Mouse (Mus musculus) liver, embryonic 16.5 days (tissue): ENCODE data around the gene Gm6169. TPM values are rescaled to one million over a fixed set of nuclear protein-coding genes. Genes with fewer than 3 reads are reported as not detected.

Source experiments
- ATAC-seq: fragments of 200-750 bp; cut with Nextera tagmentation; 2 replicates; pipeline ENCODE4 v1.8.0; 2017; ENCODE audit warnings: low read depth, mild to moderate bottlenecking, moderate number of reproducible peaks, moderate library complexity
- H3K27ac ChIP-seq: fragments of 300-500 bp; sonication (generic); 2 replicates; pipeline ENCODE4 v1.5.1; 2014; ENCODE audit warnings: mild to moderate bottlenecking, low read length
- H3K27me3 ChIP-seq: fragments of 300-500 bp; sonication (generic); 2 replicates; pipeline ENCODE4 v1.6.1; 2014; ENCODE audit warnings: low read depth, low read length, mixed read lengths; ENCODE audit not compliant: control insufficient read depth, insufficient read depth
- H3K36me3 ChIP-seq: fragments of 300-500 bp; sonication (generic); 2 replicates; pipeline ENCODE4 v1.6.1; 2014; ENCODE audit warnings: mild to moderate bottlenecking; ENCODE audit not compliant: control insufficient read depth, insufficient read depth
- H3K4me1 ChIP-seq: fragments of 300-500 bp; sonication (generic); 2 replicates; pipeline ENCODE4 v1.6.1; 2014; ENCODE audit warnings: low read depth, low read length, mixed read lengths; ENCODE audit not compliant: control insufficient read depth
- H3K4me2 ChIP-seq: fragments of 300-500 bp; sonication (generic); 2 replicates; pipeline ENCODE4 v1.6.1; 2014; ENCODE audit warnings: low read depth, low read length, mixed read lengths
- H3K4me3 ChIP-seq: fragments of 300-500 bp; sonication (generic); 2 replicates; pipeline ENCODE4 v1.5.1; 2014; ENCODE audit warnings: low read depth, mild to moderate bottlenecking, low read length
- H3K9ac ChIP-seq: fragments of 300-500 bp; sonication (generic); 2 replicates; pipeline ENCODE4 v1.6.1; 2014; ENCODE audit warnings: low read depth, low read length
- H3K9me3 ChIP-seq: fragments of 300-500 bp; sonication (generic); replicated peaks from 2 replicates; pipeline ENCODE4 v1.6.1; 2016; ENCODE audit warnings: low read length; ENCODE audit not compliant: control insufficient read depth
- WGBS: fragments of 180-500 bp; shearing (Covaris S2); extraction: QIAGEN DNeasy Blood & Tissue Kit; methylation state at CpG from one replicate; pipeline ENCODE4 v1.1.7; 2014; ENCODE audit not compliant: insufficient replicate concordance; 5-methylcytosine and 5-hydroxymethylcytosine counted together
- polyA plus RNA-seq: library from polyadenylated mRNA; unstranded; fragments of >200 nt; fragmentation: Nextera tagmentation; extraction: Ambion mirVana; gene quantifications from 2 replicates; pipeline ENCODE4 v1.2.1, GENCODE M21; 2015

Gene Gm6169
- polyA plus RNA-seq, 1 experiment from 2014 or later: 0.45 TPM

DNA sequence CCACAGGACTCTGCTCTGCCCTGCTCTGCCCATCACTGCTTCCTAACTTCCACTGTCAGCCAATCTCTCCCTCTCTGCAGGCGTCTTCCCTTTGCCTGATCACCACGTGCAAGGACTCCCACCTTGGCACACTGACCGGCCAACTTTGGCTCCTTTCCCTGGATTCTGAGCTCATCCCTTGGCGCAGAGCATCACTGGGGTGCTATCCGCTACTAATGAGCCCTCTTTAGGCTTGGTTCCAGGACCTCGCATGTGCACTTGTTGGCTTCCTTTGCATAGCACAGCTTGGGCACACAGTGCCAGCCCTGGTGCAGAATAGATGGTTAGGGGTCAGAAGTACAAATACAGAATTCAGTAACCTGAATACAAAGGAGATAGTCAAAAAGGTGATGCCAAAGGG is 47.9 kb downstream of the Gm6169 start:
- Histone ChIP-seq H3K27ac (no peak overlapping the region), H3K9me3 (no peaks in the 10 kb centered on the region), H3K4me1 (no peaks in the 10 kb centered on the region), H3K9ac (no peak overlapping the region), H3K36me3 (no peaks in the 10 kb centered on the region), H3K4me2 (no peak overlapping the region), H3K27me3 (no peaks in the 10 kb centered on the region), H3K4me3 (no peak overlapping the region)
- WGBS: 78% methylated on average over 6 of the region's 6 CpGs
- no peak for ATAC-seq

Other genes with a start within 250 kb of the Gm6169 start
- 1.5 TPM in 2 replicates for gene Gcnt4, start 174.5 kb downstream of the Gm6169 start, polyA plus RNA-seq
- not detected in 2 replicates for gene 1700029F12Rik, start 64.9 kb downstream of the Gm6169 start, polyA plus RNA-seq
- 0.58 and 0.83 TPM in 2 replicates for gene Fam169a, start 32.0 kb downstream of the Gm6169 start, polyA plus RNA-seq
- gene Gfm2, start 38.7 kb upstream of the Gm6169 start, polyA plus RNA-seq: 16.3 and 18.0 TPM in 2 replicates
- gene Nsa2, start 38.7 kb upstream of the Gm6169 start, polyA plus RNA-seq: 20.0 and 21.1 TPM in 2 replicates
- 29.5 and 32.2 TPM in 2 replicates for gene Hexb, start 99.1 kb upstream of the Gm6169 start, polyA plus RNA-seq
- 0.76 and 0.86 TPM in 2 replicates for gene Enc1, start 141.9 kb upstream of the Gm6169 start, polyA plus RNA-seq